Mouse (Mus musculus): Measurements from ENCODE around the gene Slc6a4. TPM values are rescaled to one million over a fixed set of nuclear protein-coding genes. Genes with fewer than 3 reads are reported as not detected.

Slc6a4 gene
- total and polyA plus RNA-seq, 3 experiments: not detected

GRCm38 (mm10) chr11:77018046-77018445 is 19.6 kb downstream of the Slc6a4 start:
- H3K4me3 ChIP-seq (ENCODE audit: control insufficient read depth in 1 of 2, insufficient read depth in 1 of 2, low read depth in 2 of 2, low read length in 2 of 2): no peak overlapping the region
- TF ChIP-seq E2F4 (IDR thresholded peaks at IDR 0.05; ENCODE audit: borderline replicate concordance, low read depth, low read length): no peak
- no peak for TF ChIP-seq MYC (IDR thresholded peaks at IDR 0.05; ENCODE audit: low read depth, low read length)
- TF ChIP-seq CTCF (IDR thresholded peaks at IDR 0.05 in 2 of 3, conservative IDR thresholded peaks at IDR 0.05 in 1 of 3; ENCODE audit: control insufficient read depth in 1 of 3, insufficient read depth in 1 of 3, low read depth in 2 of 3, low read length in 3 of 3, poor library complexity in 1 of 3, severe bottlenecking in 1 of 3): no peak
- TF ChIP-seq POLR2A (IDR thresholded peaks at IDR 0.05; ENCODE audit: control insufficient read depth in 1 of 2, insufficient read depth in 1 of 2, low read depth in 1 of 2, low read length in 2 of 2, poor library complexity in 1 of 2): no peak
- no peak for TF ChIP-seq MAZ (IDR thresholded peaks at IDR 0.05; ENCODE audit: low read depth, low read length)
- no peak overlapping the region for H3K9ac ChIP-seq (ENCODE audit: control insufficient read depth, low read depth, low read length, poor library complexity, severe bottlenecking)
- H3K27me3 ChIP-seq (ENCODE audit: control insufficient read depth in 1 of 2, insufficient read depth in 2 of 2, low read length in 2 of 2): peaks cover 5 to 19% of the 10 kb centered on the region in 2 experiments
- no peak overlapping the region for H3K27ac ChIP-seq (ENCODE audit: control insufficient read depth, low read depth, low read length)
- no peaks in the 10 kb centered on the region for H3K79me2 ChIP-seq (ENCODE audit: control insufficient read depth, insufficient read depth, low read length, poor library complexity)
- peaks cover 0 to 5% of the 10 kb centered on the region in 2 experiments; a peak in 1 of 4 replicates for H3K4me1 ChIP-seq (ENCODE audit: control insufficient read depth in 1 of 2, insufficient read depth in 2 of 2, low read length in 2 of 2)
- H3K9me3 ChIP-seq (replicated peaks; ENCODE audit: insufficient read depth, low read length): no peaks in the 10 kb centered on the region
- DNase-seq (ENCODE audit: low read depth, low spot score): no peak
- H3K36me3 ChIP-seq (ENCODE audit: control insufficient read depth in 1 of 2, insufficient read depth in 2 of 2, low read length in 2 of 2): 0 out of 4 replicates have a peak, but pooled peaks cover 0 to 3% of the 10 kb centered on the region in 2 experiments

- no peak overlapping the region for H3K4me3 ChIP-seq (ENCODE audit: control insufficient read depth in 1 of 2, insufficient read depth in 1 of 2, low read depth in 2 of 2, low read length in 2 of 2)
- TF ChIP-seq EP300 (IDR thresholded peaks at IDR 0.05; ENCODE audit: low read depth in 1 of 2, low read length in 2 of 2) (peak; percentile 54 to 70; a peak in 3 of 4 replicates), SMC3 (IDR thresholded peaks at IDR 0.05; ENCODE audit: low read depth, low read length) (no peak), KAT2A (conservative IDR thresholded peaks at IDR 0.05; ENCODE audit: low read depth, low read length) (no peak), TAL1 (IDR thresholded peaks at IDR 0.05; ENCODE audit: low read length) (no peak), CTCF (IDR thresholded peaks at IDR 0.05 in 2 of 3, conservative IDR thresholded peaks at IDR 0.05 in 1 of 3; ENCODE audit: control insufficient read depth in 1 of 3, insufficient read depth in 1 of 3, low read depth in 2 of 3, low read length in 3 of 3, poor library complexity in 1 of 3, severe bottlenecking in 1 of 3) (no peak), MYC (IDR thresholded peaks at IDR 0.05; ENCODE audit: low read depth, low read length) (peak; percentile 55; the same call in 1 of the 2 replicates), BHLHE40 (IDR thresholded peaks at IDR 0.05; ENCODE audit: borderline replicate concordance, low read depth, low read length) (peak; percentile 99), POLR2A (IDR thresholded peaks at IDR 0.05; ENCODE audit: control insufficient read depth in 1 of 2, insufficient read depth in 1 of 2, low read depth in 1 of 2, low read length in 2 of 2, poor library complexity in 1 of 2) (no peak), ZKSCAN1 (IDR thresholded peaks at IDR 0.05; ENCODE audit: low read depth, low read length) (no peak), SIN3A (IDR thresholded peaks at IDR 0.05; ENCODE audit: low read length) (peak; percentile 28; the same call in 1 of the 2 replicates), MAZ (IDR thresholded peaks at IDR 0.05; ENCODE audit: low read depth, low read length) (no peak), GATA1 (IDR thresholded peaks at IDR 0.05; ENCODE audit: low read depth, low read length) (peak; percentile 88), TCF12 (IDR thresholded peaks at IDR 0.05; ENCODE audit: low read depth, low read length) (peak; percentile 72), RCOR1 (IDR thresholded peaks at IDR 0.05; ENCODE audit: low read depth, low read length) (peak; percentile 93), ETS1 (IDR thresholded peaks at IDR 0.05; ENCODE audit: low read depth, low read length) (peak; percentile 62), CHD1 (IDR thresholded peaks at IDR 0.05; ENCODE audit: low read depth, low read length) (no peak), ZMIZ1 (IDR thresholded peaks at IDR 0.05; ENCODE audit: low read depth, low read length) (no peak), MXI1 (IDR thresholded peaks at IDR 0.05; ENCODE audit: low read depth, low read length) (peak; percentile 41; the same call in 1 of the 2 replicates)
- DNase-seq (ENCODE audit: low read depth, low spot score): peak; percentile 33
- H3K79me2 ChIP-seq (ENCODE audit: control insufficient read depth, insufficient read depth, low read length, poor library complexity): no peaks in the 10 kb centered on the region
- peaks cover 0 to 5% of the 10 kb centered on the region in 2 experiments; a peak in 1 of 4 replicates for H3K4me1 ChIP-seq (ENCODE audit: control insufficient read depth in 1 of 2, insufficient read depth in 2 of 2, low read length in 2 of 2)
- no peaks in the 10 kb centered on the region for H3K9me3 ChIP-seq (replicated peaks; ENCODE audit: insufficient read depth, low read length)
- H3K27me3 ChIP-seq (ENCODE audit: control insufficient read depth in 1 of 2, insufficient read depth in 2 of 2, low read length in 2 of 2): peaks cover 5 to 16% of the 10 kb centered on the region in 2 experiments
- H3K27ac ChIP-seq (ENCODE audit: control insufficient read depth, low read depth, low read length): no peak overlapping the region
- H3K36me3 ChIP-seq (ENCODE audit: control insufficient read depth in 1 of 2, insufficient read depth in 2 of 2, low read length in 2 of 2): 0 out of 4 replicates have a peak, but pooled peaks cover 0 to 3% of the 10 kb centered on the region in 2 experiments
- H3K9ac ChIP-seq (ENCODE audit: control insufficient read depth, low read depth, low read length, poor library complexity, severe bottlenecking): no peak overlapping the region
Observed at GRCm38 (mm10) chr11:77019539-77019938, 21.1 kb downstream of the Slc6a4 start.
